Mouse (Mus musculus) activated CD4-positive, CD25-positive, alpha-beta regulatory T cell, adult 4 months (primary cell): ENCODE measurements around the gene Rheb. TPM values are rescaled to one million over a fixed set of nuclear protein-coding genes. Genes with fewer than 3 reads are reported as not detected.
"Not testable (repeated sequence)": the region's sequence is repeated elsewhere in the genome, so short reads cannot be mapped to it uniquely, and the experiment has no call there.

Source experiments
- ATAC-seq: one replicate; pipeline ENCODE4 v1.8.0; 2017
- polyA plus RNA-seq, 2 experiments: library from polyadenylated mRNA; unstranded; fragments of 100-300 nt; shearing (Covaris generic); gene quantifications; one replicate each; pipeline ENCODE4 v1.2.1; 2017

Gene Rheb
- polyA plus RNA-seq, 2 experiments from 2014 or later: 88.1 to 96.5 TPM

GRCm38 (mm10) chr5:24782957-24783356 is 59.5 kb downstream of the Rheb start:
- no peak for ATAC-seq

- ATAC-seq: no peak
These were observed 61.4 kb downstream of the Rheb start for GRCm38 (mm10) chr5:24781048-24781447.

GRCm38 (mm10) chr5:24779881-24780512 is 62.4 kb downstream of the Rheb start:
- ATAC-seq: peak; percentile 25

- ATAC-seq: no peak
These were observed 63.1 kb downstream of the Rheb start for GRCm38 (mm10) chr5:24779321-24779720.

- no peak for ATAC-seq
These were observed 63.6 kb downstream of the Rheb start for GRCm38 (mm10) chr5:24778843-24779140.

GRCm38 (mm10) chr5:24778082-24778842 is 64.2 kb downstream of the Rheb start:
- no peak for ATAC-seq

GRCm38 (mm10) chr5:24776681-24777080 is 65.7 kb downstream of the Rheb start:
- peak; percentile 96 for ATAC-seq

GRCm38 (mm10) chr5:24774549-24774948 is 67.9 kb downstream of the Rheb start:
- ATAC-seq: not testable (repeated sequence)

- no peak for ATAC-seq
These were observed 84.6 kb downstream of the Rheb start, which contains the start of gene Crygn for GRCm38 (mm10) chr5:24757816-24758215. Crygn (minus strand) TSS chr5:24758008.

- no peak for ATAC-seq
These were observed 85.5 kb downstream of the Rheb start for GRCm38 (mm10) chr5:24756931-24757330.

Other genes with a start within 250 kb of the Rheb start
- gene Smarcd3, start 218.2 kb downstream of the Rheb start, polyA plus RNA-seq: under 1 TPM in 1 of 2 experiments, not detected in 1; 0.41 TPM
- gene Nub1, start 157.1 kb downstream of the Rheb start, polyA plus RNA-seq: 10 to 100 TPM; 63.9 to 65.7 TPM
- under 1 TPM; 0.15 to 0.46 TPM for gene Wdr86, start 111.9 kb downstream of the Rheb start, polyA plus RNA-seq
- 1 to 10 TPM in 1 of 2 experiments, not detected in 1; 6.8 TPM for gene Crygn, start 84.6 kb downstream of the Rheb start, polyA plus RNA-seq